Mouse (Mus musculus): Measurements from ENCODE around the gene Kif1b. TPM values are rescaled to one million over a fixed set of nuclear protein-coding genes. Genes with fewer than 3 reads are reported as not detected.
A peak's percentile ranks its signal among the peaks of the same experiment; 100 is the strongest.
"Not testable (repeated sequence)": the region's sequence is repeated elsewhere in the genome, so short reads cannot be mapped to it uniquely, and the experiment has no call there.

Kif1b gene
- polyA plus RNA-seq, 1 experiment from 2014 or later = 19.2 TPM

DNA sequence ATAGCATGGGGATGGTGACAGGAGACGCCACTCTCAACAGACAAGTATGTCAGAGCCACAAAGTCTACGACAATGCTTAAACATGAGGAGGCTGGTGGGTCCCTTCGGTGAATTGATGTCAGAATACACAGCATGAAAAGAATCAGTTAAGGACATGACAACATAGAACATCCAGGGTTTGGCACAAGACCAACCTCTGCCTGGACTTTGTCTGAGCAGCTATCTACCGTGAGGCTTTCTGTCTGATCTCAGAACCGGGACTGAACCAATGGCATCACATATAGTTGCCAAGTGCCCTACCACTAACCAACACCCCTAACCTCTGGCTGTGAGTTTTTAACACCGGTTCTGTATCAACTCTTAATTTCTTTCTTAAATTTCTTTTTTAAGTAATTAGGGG lies 130.8 kb downstream of the Kif1b start:
- peaks cover 4% of the 10 kb centered on the region; the same call in 1 of the 2 replicates for H3K36me3 ChIP-seq (ENCODE audit: control insufficient read depth, insufficient read depth, low read length)
- H3K9me3 ChIP-seq (ENCODE audit: control insufficient read depth, low read length) = no peaks in the 10 kb centered on the region
- H3K4me1 ChIP-seq (ENCODE audit: control insufficient read depth, insufficient read depth, low read length) = peaks cover 8% of the 10 kb centered on the region; the same call in 1 of the 2 replicates
- no peak overlapping the region for H3K27ac ChIP-seq (ENCODE audit: low read length)
- WGBS = 75% methylated on average over 6 of the region's 6 CpGs
- 0 out of 2 replicates have a peak, but pooled peaks have one; percentile 4 for ATAC-seq
- no peak overlapping the region for H3K9ac ChIP-seq (ENCODE audit: low read depth, low read length)
- H3K4me2 ChIP-seq (ENCODE audit: low read depth, low read length) = no peak overlapping the region
- H3K4me3 ChIP-seq (ENCODE audit: low read length) = no peak overlapping the region
- H3K27me3 ChIP-seq (replicated peaks; ENCODE audit: control insufficient read depth, insufficient read depth, low read length) = no peaks in the 10 kb centered on the region

DNA sequence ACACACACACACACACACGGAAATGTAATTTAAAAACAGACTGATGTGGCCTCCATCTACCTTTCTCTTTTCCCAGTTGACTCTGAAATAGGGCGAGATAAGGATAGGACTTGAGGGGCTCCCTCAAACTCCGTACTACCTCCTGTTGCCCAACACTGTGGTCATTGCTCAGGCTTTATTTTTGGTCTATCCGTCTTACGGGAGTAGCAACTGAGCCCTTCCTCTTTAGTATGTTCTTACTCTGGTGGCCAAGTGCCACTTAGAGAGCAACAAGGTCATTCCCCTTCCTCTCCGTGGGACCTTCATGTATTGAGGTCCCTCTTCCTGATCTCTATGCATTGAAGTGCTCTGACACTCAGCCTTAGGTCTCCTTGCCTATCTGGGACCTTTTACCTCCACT lies 133.8 kb downstream of the Kif1b start:
- Histone ChIP-seq H3K9ac (ENCODE audit: low read depth, low read length) (no peak overlapping the region), H3K4me3 (ENCODE audit: low read length) (no peak overlapping the region), H3K27me3 (replicated peaks; ENCODE audit: control insufficient read depth, insufficient read depth, low read length) (no peaks in the 10 kb centered on the region), H3K27ac (ENCODE audit: low read length) (no peak overlapping the region), H3K9me3 (ENCODE audit: control insufficient read depth, low read length) (no peaks in the 10 kb centered on the region), H3K4me2 (ENCODE audit: low read depth, low read length) (no peak overlapping the region), H3K4me1 (ENCODE audit: control insufficient read depth, insufficient read depth, low read length) (peaks cover 25% of the 10 kb centered on the region), H3K36me3 (ENCODE audit: control insufficient read depth, insufficient read depth, low read length) (no peaks in the 10 kb centered on the region)
- ATAC-seq = no peak
- WGBS = 84% methylated on average over 6 of the region's 6 CpGs

DNA sequence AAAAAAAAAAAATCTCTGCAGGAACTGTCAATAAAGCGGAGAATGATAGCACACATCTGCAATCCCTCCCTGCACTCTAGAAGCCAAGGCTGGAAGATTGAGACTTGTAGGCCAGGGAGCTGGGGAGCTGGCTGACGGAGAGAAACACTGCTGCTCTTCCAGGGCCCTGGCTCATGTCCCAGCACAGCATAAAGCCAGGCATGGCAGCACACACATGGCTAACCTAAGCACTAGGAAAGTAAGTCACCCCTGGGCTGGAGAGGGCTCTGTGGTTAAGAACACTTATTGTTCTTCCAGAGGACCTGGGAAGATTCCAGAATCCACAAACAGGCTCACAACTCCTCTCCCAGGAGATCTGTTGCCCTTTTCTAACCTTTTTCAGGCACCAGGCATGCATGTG lies 134.8 kb downstream of the Kif1b start:
- Histone ChIP-seq H3K4me2 (ENCODE audit: low read depth, low read length) (no peak overlapping the region), H3K27me3 (replicated peaks; ENCODE audit: control insufficient read depth, insufficient read depth, low read length) (no peaks in the 10 kb centered on the region), H3K9me3 (ENCODE audit: control insufficient read depth, low read length) (no peaks in the 10 kb centered on the region), H3K36me3 (ENCODE audit: control insufficient read depth, insufficient read depth, low read length) (no peaks in the 10 kb centered on the region), H3K4me1 (ENCODE audit: control insufficient read depth, insufficient read depth, low read length) (peaks cover 23% of the 10 kb centered on the region), H3K4me3 (ENCODE audit: low read length) (no peak overlapping the region), H3K27ac (ENCODE audit: low read length) (0 out of 2 replicates have a peak overlapping the region, but pooled peaks have one; percentile 10), H3K9ac (ENCODE audit: low read depth, low read length) (no peak overlapping the region)
- 64% methylated on average over 2 of the region's 2 CpGs for WGBS
- ATAC-seq = no peak

DNA sequence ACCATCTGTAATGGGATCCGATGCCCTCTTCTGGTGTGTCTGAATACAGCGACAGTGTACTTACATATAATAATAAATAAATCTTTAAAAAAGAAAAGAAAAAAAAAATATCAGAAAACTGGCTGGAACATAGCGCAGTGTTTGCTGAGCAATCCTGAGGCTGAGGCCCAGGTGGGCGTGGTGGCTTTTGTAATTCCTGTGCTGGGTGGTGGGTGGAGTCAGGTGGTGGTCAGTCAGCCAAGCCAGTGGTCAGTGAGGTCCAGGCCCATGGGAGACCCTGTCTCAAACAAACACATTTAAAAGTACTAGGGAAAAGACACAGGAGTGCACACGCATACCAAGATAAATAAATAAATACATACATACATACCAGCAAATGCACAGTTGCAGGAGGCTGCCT lies 135.4 kb downstream of the Kif1b start:
- Histone ChIP-seq H3K9ac (ENCODE audit: low read depth, low read length) (no peak overlapping the region), H3K9me3 (ENCODE audit: control insufficient read depth, low read length) (no peaks in the 10 kb centered on the region), H3K36me3 (ENCODE audit: control insufficient read depth, insufficient read depth, low read length) (no peaks in the 10 kb centered on the region), H3K27me3 (replicated peaks; ENCODE audit: control insufficient read depth, insufficient read depth, low read length) (no peaks in the 10 kb centered on the region), H3K4me2 (ENCODE audit: low read depth, low read length) (no peak overlapping the region), H3K4me3 (ENCODE audit: low read length) (no peak overlapping the region), H3K4me1 (ENCODE audit: control insufficient read depth, insufficient read depth, low read length) (peaks cover 23% of the 10 kb centered on the region), H3K27ac (ENCODE audit: low read length) (no peak overlapping the region)
- 84% methylated on average over 5 of the region's 5 CpGs for WGBS
- ATAC-seq = no peak

DNA sequence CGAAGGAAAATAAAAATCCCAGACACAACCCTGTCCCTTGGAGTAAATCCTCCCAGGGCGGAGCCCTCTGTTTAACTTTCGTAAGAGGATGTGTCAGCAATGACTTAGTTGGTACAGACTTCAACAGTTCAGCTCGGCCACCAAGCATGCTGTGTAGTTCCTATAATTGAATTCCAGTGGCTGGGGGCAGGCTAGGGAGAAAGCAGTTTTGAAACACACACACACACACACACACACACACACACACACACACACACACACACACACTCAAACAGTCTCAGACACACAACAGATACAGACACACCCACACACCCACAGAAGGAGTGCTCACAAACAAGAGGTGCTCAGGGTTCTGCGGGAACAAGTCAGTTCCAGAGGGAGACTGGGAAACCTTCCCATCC lies 135.9 kb downstream of the Kif1b start:
- Histone ChIP-seq H3K27ac (ENCODE audit: low read length) (peak overlapping the region; percentile 77), H3K4me1 (ENCODE audit: control insufficient read depth, insufficient read depth, low read length) (peaks cover 21% of the 10 kb centered on the region), H3K4me2 (ENCODE audit: low read depth, low read length) (no peak overlapping the region), H3K9me3 (ENCODE audit: control insufficient read depth, low read length) (no peaks in the 10 kb centered on the region), H3K36me3 (ENCODE audit: control insufficient read depth, insufficient read depth, low read length) (no peaks in the 10 kb centered on the region), H3K4me3 (ENCODE audit: low read length) (no peak overlapping the region), H3K9ac (ENCODE audit: low read depth, low read length) (no peak overlapping the region), H3K27me3 (replicated peaks; ENCODE audit: control insufficient read depth, insufficient read depth, low read length) (no peaks in the 10 kb centered on the region)
- ATAC-seq = no peak
- 50% methylated on average over 5 of the region's 5 CpGs for WGBS

DNA sequence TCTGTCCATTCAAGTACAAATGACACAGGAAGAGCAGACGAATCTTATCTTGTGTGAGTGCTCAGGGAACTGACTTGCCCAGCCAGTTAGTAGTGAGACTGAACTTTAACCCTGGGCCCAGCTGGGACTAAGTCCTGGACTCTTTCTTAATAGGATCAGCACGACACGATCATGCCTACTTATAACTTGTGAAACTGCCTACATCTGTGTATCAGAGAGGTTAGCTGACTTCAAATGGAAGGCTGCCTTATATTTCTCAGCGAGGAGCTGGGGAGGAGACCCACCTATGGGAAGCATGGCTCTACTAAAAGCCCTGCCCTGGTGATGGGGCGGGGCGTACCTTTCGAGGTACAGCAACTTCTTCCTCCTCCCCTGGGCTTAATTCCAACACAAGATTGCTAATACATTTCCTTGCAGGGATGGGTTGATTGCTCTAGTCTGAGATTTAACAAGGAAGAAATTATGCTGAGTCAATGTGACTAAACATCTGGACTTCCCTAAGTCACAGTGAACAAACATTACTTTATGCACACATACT lies 137.0 kb downstream of the Kif1b start:
- peak; percentile 69 for ATAC-seq
- H3K9ac ChIP-seq (ENCODE audit: low read depth, low read length) = peak overlapping the region; percentile 52; the same call in 1 of the 2 replicates
- peak overlapping the region; percentile 16; the same call in 1 of the 2 replicates for H3K4me2 ChIP-seq (ENCODE audit: low read depth, low read length)

DNA sequence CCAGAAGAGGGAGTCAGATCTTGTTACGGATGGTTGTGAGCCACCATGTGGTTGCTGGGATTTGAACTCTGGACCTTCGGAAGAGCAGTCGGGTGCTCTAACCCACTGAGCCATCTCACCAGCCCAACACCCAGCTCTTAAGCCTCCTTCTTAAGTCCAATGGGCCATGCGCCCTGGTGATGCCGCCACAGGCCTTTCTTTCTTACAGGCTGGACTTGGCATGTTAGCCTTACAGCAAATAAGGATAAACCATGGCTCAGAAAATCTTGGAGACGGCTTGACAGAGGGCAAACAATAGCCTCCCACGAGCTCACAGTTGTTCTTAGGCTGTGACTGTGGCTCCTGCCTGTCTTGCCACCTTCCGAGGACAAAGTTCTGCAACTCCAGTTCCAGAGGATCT lies 137.6 kb downstream of the Kif1b start:
- WGBS = 67% methylated on average over 7 of the region's 8 CpGs
- H3K4me1 ChIP-seq (ENCODE audit: control insufficient read depth, insufficient read depth, low read length) = peaks cover 26% of the 10 kb centered on the region
- peak overlapping the region; percentile 94 for H3K27ac ChIP-seq (ENCODE audit: low read length)
- H3K4me2 ChIP-seq (ENCODE audit: low read depth, low read length) = peak overlapping the region; percentile 15; the same call in 1 of the 2 replicates
- not testable (repeated sequence) for H3K27me3 ChIP-seq (replicated peaks; ENCODE audit: control insufficient read depth, insufficient read depth, low read length); ATAC-seq; H3K4me3 ChIP-seq (ENCODE audit: low read length); H3K36me3 ChIP-seq (ENCODE audit: control insufficient read depth, insufficient read depth, low read length); H3K9me3 ChIP-seq (ENCODE audit: control insufficient read depth, low read length)
- peak overlapping the region; percentile 52; the same call in 1 of the 2 replicates for H3K9ac ChIP-seq (ENCODE audit: low read depth, low read length)

More for the DNA sequence above, 137.0 kb downstream of the Kif1b start:
- Histone ChIP-seq H3K4me3 (ENCODE audit: low read length) (no peak overlapping the region), H3K27me3 (replicated peaks; ENCODE audit: control insufficient read depth, insufficient read depth, low read length) (no peaks in the 10 kb centered on the region), H3K9me3 (ENCODE audit: control insufficient read depth, low read length) (no peaks in the 10 kb centered on the region), H3K36me3 (ENCODE audit: control insufficient read depth, insufficient read depth, low read length) (no peaks in the 10 kb centered on the region), H3K4me1 (ENCODE audit: control insufficient read depth, insufficient read depth, low read length) (peaks cover 21% of the 10 kb centered on the region), H3K27ac (ENCODE audit: low read length) (peak overlapping the region; percentile 94)
- WGBS = 46% methylated on average over 7 of the region's 7 CpGs

DNA sequence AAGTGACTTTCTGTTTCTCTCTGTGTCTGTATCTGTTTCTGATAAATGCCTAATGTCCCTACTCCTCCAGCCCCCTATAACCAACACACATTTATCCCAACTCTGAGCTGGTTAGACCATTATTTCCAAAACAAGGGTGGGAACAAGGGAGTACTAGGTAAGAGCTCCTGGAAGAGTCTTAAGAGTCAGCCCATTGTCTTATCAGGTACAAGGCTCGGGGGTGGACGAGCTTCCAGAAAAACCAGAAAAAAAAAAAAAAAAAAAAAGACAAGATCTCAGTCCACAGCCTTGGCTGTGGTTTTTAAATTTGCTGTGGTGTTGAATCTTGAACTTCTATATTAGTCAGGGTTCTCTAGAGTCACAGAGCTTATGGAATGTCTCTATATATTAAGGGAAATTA lies 139.5 kb downstream of the Kif1b start:
- no peak overlapping the region for H3K9ac ChIP-seq (ENCODE audit: low read depth, low read length)
- ATAC-seq = no peak
- peak overlapping the region; percentile 87; the same call in 1 of the 2 replicates for H3K4me2 ChIP-seq (ENCODE audit: low read depth, low read length)
- peaks cover 26% of the 10 kb centered on the region for H3K4me1 ChIP-seq (ENCODE audit: control insufficient read depth, insufficient read depth, low read length)
- H3K27me3 ChIP-seq (replicated peaks; ENCODE audit: control insufficient read depth, insufficient read depth, low read length) = no peaks in the 10 kb centered on the region
- H3K27ac ChIP-seq (ENCODE audit: low read length) = peak overlapping the region; percentile 5; the same call in 1 of the 2 replicates
- H3K36me3 ChIP-seq (ENCODE audit: control insufficient read depth, insufficient read depth, low read length) = peaks cover 2% of the 10 kb centered on the region; the same call in 1 of the 2 replicates
- no peaks in the 10 kb centered on the region for H3K9me3 ChIP-seq (ENCODE audit: control insufficient read depth, low read length)
- WGBS = 58% methylated on average over 2 of the region's 2 CpGs
- H3K4me3 ChIP-seq (ENCODE audit: low read length) = no peak overlapping the region; the same call in 1 of the 2 replicates

DNA sequence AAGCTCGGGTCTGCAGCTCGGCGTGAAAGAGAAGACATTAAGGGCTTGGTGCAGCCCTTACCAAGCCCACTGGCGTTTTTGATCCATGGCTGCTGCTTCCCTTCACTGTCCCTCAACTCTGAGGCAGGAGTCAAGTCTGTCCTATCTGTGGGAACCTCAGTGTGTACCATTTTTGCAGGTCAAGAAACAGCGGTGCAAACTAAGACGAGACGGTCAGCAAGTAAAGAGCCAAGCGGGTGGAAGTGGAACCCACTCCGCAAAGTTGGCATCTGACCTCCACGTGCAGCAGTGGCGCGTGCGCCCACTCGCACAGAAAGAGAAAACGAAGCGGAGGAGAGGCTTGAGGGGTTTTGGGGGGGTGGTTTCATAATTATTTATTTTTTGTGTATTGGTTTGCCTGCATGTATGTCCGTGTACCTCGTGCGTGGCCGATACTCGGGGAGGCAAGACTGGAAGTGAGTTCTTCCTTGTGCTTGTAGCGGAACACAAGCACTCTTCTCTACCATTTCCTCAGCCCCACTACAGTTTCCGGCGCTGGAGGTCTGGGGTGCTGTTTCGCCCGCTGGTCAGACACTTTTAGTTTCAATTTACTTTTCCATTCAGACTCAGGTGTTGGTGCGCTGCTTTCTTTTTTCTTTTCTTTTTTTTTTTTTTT lies 140.4 kb downstream of the Kif1b start:
- H3K9me3 ChIP-seq (ENCODE audit: control insufficient read depth, low read length) = no peaks in the 10 kb centered on the region
- H3K4me2 ChIP-seq (ENCODE audit: low read depth, low read length) = peak overlapping the region; percentile 87
- H3K36me3 ChIP-seq (ENCODE audit: control insufficient read depth, insufficient read depth, low read length) = peaks cover 2% of the 10 kb centered on the region; the same call in 1 of the 2 replicates
- peak overlapping the region; percentile 97 for H3K4me3 ChIP-seq (ENCODE audit: low read length)
- H3K9ac ChIP-seq (ENCODE audit: low read depth, low read length) = peak overlapping the region; percentile 96
- H3K27ac ChIP-seq (ENCODE audit: low read length) = peak overlapping the region; percentile 95
- ATAC-seq = peak; percentile 18
- H3K27me3 ChIP-seq (replicated peaks; ENCODE audit: control insufficient read depth, insufficient read depth, low read length) = no peaks in the 10 kb centered on the region
- H3K4me1 ChIP-seq (ENCODE audit: control insufficient read depth, insufficient read depth, low read length) = peaks cover 26% of the 10 kb centered on the region
- under 1% methylated on average over 27 of the region's 27 CpGs for WGBS
